Mouse (Mus musculus) left cerebral cortex, postnatal 14 days (tissue): ENCODE data around the gene Arhgef15. TPM values are rescaled to one million over a fixed set of nuclear protein-coding genes. Genes with fewer than 3 reads are reported as not detected.
"Not testable (repeated sequence)": the region's sequence is repeated elsewhere in the genome, so short reads cannot be mapped to it uniquely, and the experiment has no call there.

ENCODE experiments used
- DNase-seq, 2 experiments: peaks; one replicate each; pipeline ENCODE4 v3.0.0; 2021 to 2022; ENCODE audit warnings: low spot score in 2 of 2, mixed read lengths in 1 of 2
- intact Hi-C: fragments of 180-260 bp; cut with DNase I; formaldehyde crosslinking; loops from one replicate; pipeline ENCODE4 v1.15.1; 2025
- total RNA-seq, 2 experiments: library from RNA; stranded (reverse); gene quantifications; 2 replicates each; pipeline ENCODE4 v1.2.3; 2021

Arhgef15 gene
- total RNA-seq, 2 experiments from 2014 or later: 20.9 to 22.6 TPM

GRCm38 (mm10) chr11:68967337-68968282 is 10.3 kb upstream of the Arhgef15 start, which contains the start of gene Slc25a35:
Gene Slc25a35, plus strand, starts transcription at chr11:68968131.
- intact Hi-C loops: loop anchor here (5.0 kb wide), 1 partner anchor 65 kb away; the partner anchor contains the start of gene Rpl26
- DNase-seq: peak; percentile 91 to 92

GRCm38 (mm10) chr11:68966554-68966953 is 9.3 kb upstream of the Arhgef15 start:
- intact Hi-C loops: loop anchor here (5.0 kb wide), 1 partner anchor 64 kb away; the partner anchor contains the start of gene Rpl26
- DNase-seq: no peak

GRCm38 (mm10) chr11:68965845-68966244 is 8.6 kb upstream of the Arhgef15 start:
- DNase-seq: peak; percentile 67 to 70
- intact Hi-C loops: loop anchor here (5.0 kb wide), 1 partner anchor 64 kb away; the partner anchor contains the start of gene Rpl26

DNA sequence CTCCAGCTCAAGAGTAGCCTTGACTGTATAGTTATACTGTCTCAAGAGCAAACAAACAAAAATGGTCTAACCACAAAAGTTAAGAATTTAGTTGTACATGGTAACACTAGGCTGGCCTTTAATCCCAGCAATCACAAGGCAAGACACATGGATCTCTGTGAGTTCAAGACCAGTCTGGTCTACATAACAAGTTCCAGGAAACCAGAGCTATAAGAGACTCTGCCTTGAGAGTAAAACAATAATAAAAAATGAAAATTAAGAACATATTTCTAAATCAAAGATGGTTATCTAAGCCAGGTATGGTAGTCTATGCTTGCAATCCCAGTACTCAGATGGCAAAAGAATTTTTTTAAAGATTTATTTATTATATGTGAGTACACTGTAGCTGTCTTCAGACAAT is 7.8 kb upstream of the Arhgef15 start:
- no peak for DNase-seq
- intact Hi-C loops: loop anchor here (5.0 kb wide), 1 partner anchor 63 kb away; the partner anchor contains the start of gene Rpl26

- intact Hi-C loops: no loop called here
- no peak for DNase-seq
Observed at GRCm38 (mm10) chr11:68963405-68963804, 6.1 kb upstream of the Arhgef15 start.

- DNase-seq, intact Hi-C loops: not testable (repeated sequence)
Observed at GRCm38 (mm10) chr11:68962159-68962558, 4.9 kb upstream of the Arhgef15 start.

DNA sequence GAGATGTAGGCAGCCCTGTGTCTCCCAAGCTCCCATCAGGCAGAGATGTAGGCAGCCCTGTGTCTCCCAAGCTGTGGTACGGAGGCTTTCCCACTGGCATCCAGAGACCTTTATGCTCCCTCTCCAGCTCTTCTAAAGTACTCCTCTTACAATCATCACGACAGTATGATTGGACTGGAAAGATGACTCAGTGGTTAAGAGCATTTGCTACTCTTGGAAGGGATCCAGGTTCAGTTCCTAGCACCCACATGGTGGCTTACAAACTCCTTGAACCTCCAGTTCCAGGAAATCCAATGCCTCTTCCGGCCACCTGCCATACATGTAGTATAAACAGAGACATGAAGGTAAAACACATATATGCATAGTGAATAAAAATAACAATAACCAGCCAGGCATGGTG is 4.3 kb upstream of the Arhgef15 start:
- intact Hi-C loops: no loop called here
- no peak for DNase-seq

DNA sequence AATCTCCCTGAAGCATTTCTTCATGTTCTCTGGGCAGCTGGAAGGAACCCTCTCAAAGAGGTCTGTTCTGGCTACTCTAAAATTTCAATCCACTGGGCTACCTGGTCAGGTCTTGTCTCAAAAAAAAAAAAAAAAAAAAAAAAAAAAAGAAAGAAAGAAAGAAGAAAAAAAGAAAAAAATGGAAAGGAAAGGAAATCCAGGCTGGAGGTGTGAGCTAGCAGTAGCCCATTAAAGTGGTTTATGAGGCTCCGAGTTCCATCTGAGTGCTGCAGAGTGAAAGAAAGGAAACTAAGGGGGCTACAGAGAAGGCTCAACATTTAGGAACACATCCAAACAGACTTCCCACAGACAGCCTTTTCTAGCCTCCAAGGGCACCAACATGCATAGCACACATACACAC is 691 bp upstream of the Arhgef15 start:
- intact Hi-C loops: no loop called here
- DNase-seq: no peak

DNA sequence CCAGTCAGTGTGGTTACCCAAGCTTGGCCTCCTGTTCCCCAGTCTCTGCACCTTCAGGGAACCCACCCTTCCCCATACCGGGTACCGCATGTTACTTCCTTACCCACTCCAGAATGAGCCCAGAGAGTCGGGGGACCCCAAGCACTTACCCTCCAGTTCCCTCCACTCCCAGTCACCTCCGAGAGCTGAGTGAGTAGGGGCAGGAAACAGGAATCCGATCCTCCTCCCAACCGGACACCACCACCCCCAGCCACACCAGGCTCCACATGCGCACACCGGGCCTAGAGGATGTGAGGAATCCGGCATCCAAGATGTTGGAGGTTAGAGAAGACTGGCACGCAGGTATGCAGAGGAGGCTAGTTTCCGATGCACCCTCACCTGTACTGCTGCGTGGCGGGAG is 583 bp downstream of the Arhgef15 start:
- no peak for DNase-seq
- intact Hi-C loops: no loop called here

- no peak for DNase-seq
- intact Hi-C loops: no loop called here
Observed at GRCm38 (mm10) chr11:68956107-68956506, 1.2 kb downstream of the Arhgef15 start.

DNA sequence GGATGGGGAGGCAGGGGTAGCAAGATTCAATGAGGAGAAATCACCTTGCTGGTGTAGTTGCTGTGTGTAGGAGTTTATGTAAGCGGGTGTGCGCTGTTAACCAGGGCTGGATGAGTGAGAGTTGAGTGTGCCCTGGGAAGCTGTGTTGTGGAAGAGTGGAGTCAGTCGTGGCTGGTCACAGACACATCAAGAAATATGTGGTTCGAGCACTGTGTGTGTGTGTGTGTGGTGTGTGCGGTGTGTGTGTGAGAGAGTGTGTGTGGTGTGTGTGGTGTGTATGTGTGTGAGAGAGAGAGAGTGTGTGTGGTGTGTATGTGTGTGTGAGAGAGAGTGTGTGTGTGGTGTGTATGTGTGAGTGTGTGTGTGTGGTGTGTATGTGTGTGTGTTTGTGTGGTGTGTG is 1.8 kb downstream of the Arhgef15 start:
- intact Hi-C loops: no loop called here
- DNase-seq: no peak

DNA sequence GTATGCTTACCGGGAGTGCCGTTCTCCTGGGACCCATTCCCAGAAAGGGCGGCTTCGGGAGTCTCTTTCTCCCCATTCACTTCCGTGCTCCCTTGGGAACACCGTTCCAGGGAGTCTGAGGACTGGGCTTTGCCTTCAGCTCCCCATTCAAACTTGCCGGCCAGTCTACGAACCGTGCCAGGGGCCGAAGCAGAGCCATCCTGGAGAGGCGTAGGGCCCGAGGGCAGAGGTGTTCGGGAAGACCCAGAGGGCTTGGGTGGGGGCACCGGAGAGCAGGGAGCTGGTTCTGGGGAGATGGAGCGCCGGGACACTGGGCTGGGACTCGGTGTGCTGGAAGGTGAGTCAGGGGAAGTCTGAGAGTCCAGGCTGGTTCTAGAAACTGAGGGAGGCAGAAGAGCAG is 2.9 kb downstream of the Arhgef15 start:
- DNase-seq: no peak
- intact Hi-C loops: no loop called here

GRCm38 (mm10) chr11:68953903-68954302 is 3.4 kb downstream of the Arhgef15 start:
- intact Hi-C loops: no loop called here
- DNase-seq: no peak

DNA sequence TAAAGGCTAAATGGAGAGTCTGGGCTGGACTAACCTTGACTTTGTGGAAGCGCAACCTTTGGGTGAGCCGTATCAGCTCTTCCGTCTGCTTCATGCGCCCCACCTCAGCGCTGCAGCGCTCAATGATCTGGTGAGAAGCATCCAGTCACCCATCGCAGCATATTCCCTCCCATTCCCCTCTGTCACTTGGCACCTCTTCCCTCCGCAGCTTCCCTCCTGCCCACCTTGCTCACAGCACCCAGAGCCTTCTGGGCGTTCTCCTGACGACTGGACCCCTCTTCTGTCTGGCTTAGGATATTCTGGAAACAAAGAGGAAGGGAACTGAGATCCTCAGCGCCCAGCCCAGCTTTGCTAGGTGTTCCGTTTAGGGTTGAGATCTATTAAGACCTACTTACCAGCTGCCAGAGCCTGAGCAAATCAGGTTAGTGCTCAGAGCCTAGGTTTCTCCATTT is 9.7 kb downstream of the Arhgef15 start:
- peak; percentile 39 to 67 for DNase-seq

DNA sequence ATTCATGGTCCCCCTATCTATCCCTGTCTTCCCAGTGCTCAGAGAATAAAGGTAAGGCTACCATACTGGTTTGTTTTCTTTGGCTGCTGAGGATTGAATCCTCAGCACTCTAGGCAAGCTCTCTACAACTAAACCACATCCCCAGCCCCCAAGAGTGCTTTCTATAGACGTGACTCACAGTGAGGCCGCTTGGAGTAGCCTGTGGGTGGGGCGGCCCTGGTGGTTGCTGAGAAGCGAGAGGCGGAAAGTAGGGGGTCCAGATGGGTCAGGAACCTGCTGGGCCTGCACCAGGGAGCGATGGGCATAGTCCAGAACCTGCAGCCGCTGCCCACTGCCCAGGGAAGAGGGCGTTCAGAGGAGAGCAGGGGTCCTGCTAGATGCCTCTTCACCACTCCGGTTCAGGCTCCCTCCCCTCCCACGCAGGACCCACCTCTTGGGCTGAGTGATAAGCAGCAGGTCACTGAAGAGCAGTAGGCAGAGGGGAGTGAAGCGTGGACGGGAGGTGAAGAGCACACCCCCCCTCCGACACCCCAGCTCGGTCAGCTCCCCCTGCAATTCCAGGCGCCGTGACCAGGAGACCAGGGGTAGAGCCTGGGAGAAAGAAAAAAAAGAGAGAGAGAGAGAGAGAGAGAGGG is 10.4 kb downstream of the Arhgef15 start:
- intact Hi-C loops: no loop called here
- peak; percentile 67 to 82 for DNase-seq

More for the DNA sequence above, 9.7 kb downstream of the Arhgef15 start:
- intact Hi-C loops: no loop called here

GRCm38 (mm10) chr11:68946001-68946400 is 11.3 kb downstream of the Arhgef15 start:
- intact Hi-C loops: no loop called here
- no peak for DNase-seq

GRCm38 (mm10) chr11:68945245-68945644 is 12.0 kb downstream of the Arhgef15 start:
- intact Hi-C loops: no loop called here
- DNase-seq: no peak

DNA sequence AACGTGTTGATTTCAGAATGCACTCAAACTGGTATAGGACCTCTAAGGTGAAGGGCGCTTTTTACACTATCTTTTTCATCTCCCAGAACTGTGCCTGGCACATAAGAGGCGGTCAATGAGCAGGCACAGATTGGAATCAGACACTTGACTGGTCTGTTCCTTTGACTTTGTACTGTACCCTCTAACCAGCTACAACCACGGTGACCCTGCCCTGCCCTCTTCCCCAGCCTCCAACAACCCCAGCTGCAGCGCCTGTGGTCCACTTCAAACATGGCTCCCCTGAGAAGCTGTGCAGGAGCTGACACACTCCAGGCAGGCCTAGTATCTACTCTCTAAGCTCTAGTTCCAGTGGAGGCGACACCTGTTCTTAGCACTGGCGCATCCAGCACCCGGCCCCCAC is 14.5 kb downstream of the Arhgef15 start:
- intact Hi-C loops: no loop called here
- DNase-seq: no peak

DNA sequence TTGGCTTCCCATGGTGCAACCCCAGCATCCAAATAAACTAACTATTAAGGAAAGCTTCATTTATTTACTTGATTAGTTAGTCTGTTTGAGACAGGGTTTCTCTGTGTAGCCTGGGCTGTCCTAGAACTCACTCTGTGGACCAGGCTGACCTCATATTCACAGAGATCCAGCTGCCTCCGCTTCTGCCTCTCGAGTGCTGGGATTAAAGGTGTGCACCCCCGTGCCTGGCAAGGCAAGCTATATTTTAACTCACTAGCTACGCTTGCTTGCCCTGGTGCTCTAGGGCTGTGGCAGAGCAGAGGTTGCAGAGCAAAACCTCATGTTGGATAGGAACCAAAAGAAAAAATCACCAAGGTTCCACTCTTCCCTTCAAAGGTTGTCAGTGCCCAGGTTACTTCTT is 16.8 kb downstream of the Arhgef15 start:
- intact Hi-C loops: no loop called here
- no peak for DNase-seq
